Mouse (Mus musculus) hindbrain, embryonic 13.5 days (tissue): ENCODE data around the gene Uggt2. TPM values are rescaled to one million over a fixed set of nuclear protein-coding genes. Genes with fewer than 3 reads are reported as not detected.
A peak's percentile ranks its signal among the peaks of the same experiment; 100 is the strongest.

ENCODE experiments used
- ATAC-seq: fragments of 200-750 bp; cut with Nextera tagmentation; 2 replicates; pipeline ENCODE4 v1.8.0; 2017; ENCODE audit warnings: moderate TSS enrichment; ENCODE audit not compliant: low FRiP score
- H3K27ac ChIP-seq: fragments of 300-500 bp; sonication (generic); 2 replicates; pipeline ENCODE4 v1.5.1; 2015; ENCODE audit warnings: inconsistent platforms, mild to moderate bottlenecking, moderate library complexity
- H3K27me3 ChIP-seq: fragments of 300-500 bp; sonication (generic); 2 replicates; pipeline ENCODE4 v1.6.1; 2015; ENCODE audit warnings: mild to moderate bottlenecking, inconsistent platforms
- H3K36me3 ChIP-seq: fragments of 300-500 bp; sonication (generic); 2 replicates; pipeline ENCODE4 v1.6.1; 2015; ENCODE audit warnings: mild to moderate bottlenecking, inconsistent platforms
- H3K4me1 ChIP-seq: fragments of 300-500 bp; sonication (generic); replicated peaks from 2 replicates; pipeline ENCODE4 v1.6.1; 2015; ENCODE audit warnings: inconsistent platforms
- H3K4me2 ChIP-seq: fragments of 300-500 bp; sonication (generic); 2 replicates; pipeline ENCODE4 v1.6.1; 2015; ENCODE audit warnings: inconsistent platforms, mild to moderate bottlenecking, moderate library complexity
- H3K4me3 ChIP-seq: fragments of 300-500 bp; sonication (generic); 2 replicates; pipeline ENCODE4 v1.5.1; 2015; ENCODE audit warnings: mild to moderate bottlenecking, inconsistent platforms
- H3K9ac ChIP-seq: fragments of 300-500 bp; sonication (generic); 2 replicates; pipeline ENCODE4 v1.6.1; 2015; ENCODE audit warnings: mild to moderate bottlenecking, inconsistent platforms
- H3K9me3 ChIP-seq: fragments of 300-500 bp; sonication (generic); 2 replicates; pipeline ENCODE4 v1.6.1; 2016; ENCODE audit warnings: inconsistent platforms
- WGBS: fragments of 180-500 bp; shearing (Covaris S2); methylation state at CpG from one replicate; pipeline ENCODE4 v1.1.7; 2015; 5-methylcytosine and 5-hydroxymethylcytosine counted together
- polyA plus RNA-seq: library from polyadenylated mRNA; unstranded; fragments of >200 nt; fragmentation: Nextera tagmentation; extraction: Ambion mirVana; gene quantifications from 2 replicates; pipeline ENCODE4 v1.2.1, GENCODE M21; 2015

Gene Uggt2
- polyA plus RNA-seq, 1 experiment from 2014 or later: 18.5 TPM

GRCm38 (mm10) chr14:119025889-119026288 is 73.3 kb downstream of the Uggt2 start:
- Histone ChIP-seq H3K27ac (no peak overlapping the region), H3K4me3 (no peak overlapping the region), H3K4me2 (no peak overlapping the region), H3K27me3 (no peaks in the 10 kb centered on the region), H3K9ac (no peak overlapping the region), H3K9me3 (no peaks in the 10 kb centered on the region), H3K36me3 (peaks cover 15% of the 10 kb centered on the region), H3K4me1 (no peaks in the 10 kb centered on the region)
- ATAC-seq: no peak
- 64% methylated on average over 5 of the region's 5 CpGs for whole genome bisulfite sequencing

- Histone ChIP-seq H3K4me3 (0 out of 2 replicates have a peak overlapping the region, but pooled peaks have one; percentile 17), H3K9me3 (no peaks in the 10 kb centered on the region), H3K4me2 (peak overlapping the region; percentile 48), H3K27ac (no peak overlapping the region; the same call in 1 of the 2 replicates), H3K27me3 (no peaks in the 10 kb centered on the region), H3K36me3 (peaks cover 31% of the 10 kb centered on the region), H3K4me1 (peaks cover 9% of the 10 kb centered on the region), H3K9ac (no peak overlapping the region)
- ATAC-seq: peak; percentile 53; the same call in 1 of the 2 replicates
- 44% methylated on average over 12 of the region's 12 CpGs for WGBS
Measured at GRCm38 (mm10) chr14:119013549-119013948, 85.7 kb downstream of the Uggt2 start.

- peak overlapping the region; percentile 58 for H3K9ac ChIP-seq
- WGBS: 45% methylated on average over 23 of the region's 23 CpGs
- H3K4me3 ChIP-seq: peak overlapping the region; percentile 17; the same call in 1 of the 2 replicates
Measured at GRCm38 (mm10) chr14:119012607-119013431, 86.4 kb downstream of the Uggt2 start.

GRCm38 (mm10) chr14:119009531-119009930 is 89.7 kb downstream of the Uggt2 start:
- Histone ChIP-seq H3K9ac (no peak overlapping the region), H3K36me3 (peaks cover 12% of the 10 kb centered on the region), H3K4me1 (peaks cover 21% of the 10 kb centered on the region), H3K4me3 (no peak overlapping the region), H3K4me2 (no peak overlapping the region), H3K9me3 (no peaks in the 10 kb centered on the region), H3K27me3 (no peaks in the 10 kb centered on the region), H3K27ac (no peak overlapping the region)
- ATAC-seq: no peak
- 86% methylated on average over 2 of the region's 2 CpGs for WGBS

More at GRCm38 (mm10) chr14:119012607-119013431, 86.4 kb downstream of the Uggt2 start:
- Histone ChIP-seq H3K27ac (peak overlapping the region; percentile 91), H3K9me3 (no peaks in the 10 kb centered on the region), H3K4me1 (peaks cover 13% of the 10 kb centered on the region), H3K4me2 (peak overlapping the region; percentile 48), H3K27me3 (no peaks in the 10 kb centered on the region), H3K36me3 (peaks cover 26% of the 10 kb centered on the region)
- ATAC-seq: peak; percentile 94

- H3K4me3 ChIP-seq: peak overlapping the region; percentile 49
- no peak for ATAC-seq
Measured at GRCm38 (mm10) chr14:119008031-119008590, 91.1 kb downstream of the Uggt2 start.

GRCm38 (mm10) chr14:119007103-119007951 is 91.9 kb downstream of the Uggt2 start:
- ATAC-seq: peak; percentile 99
- Histone ChIP-seq H3K36me3 (peaks cover 16% of the 10 kb centered on the region), H3K27me3 (no peaks in the 10 kb centered on the region), H3K4me2 (peak overlapping the region; percentile 70), H3K9ac (peak overlapping the region; percentile 68), H3K4me1 (peaks cover 15% of the 10 kb centered on the region), H3K27ac (peak overlapping the region; percentile 74), H3K9me3 (no peaks in the 10 kb centered on the region), H3K4me3 (peak overlapping the region; percentile 49)
- under 1% methylated on average over 13 of the region's 13 CpGs for WGBS

More at GRCm38 (mm10) chr14:119008031-119008590, 91.1 kb downstream of the Uggt2 start:
- Histone ChIP-seq H3K4me1 (peaks cover 21% of the 10 kb centered on the region), H3K4me2 (peak overlapping the region; percentile 70), H3K36me3 (peaks cover 12% of the 10 kb centered on the region), H3K27me3 (no peaks in the 10 kb centered on the region), H3K9ac (peak overlapping the region; percentile 58), H3K27ac (peak overlapping the region; percentile 74), H3K9me3 (no peaks in the 10 kb centered on the region)
- WGBS: 48% methylated on average over 7 of the region's 7 CpGs

- H3K9me3 ChIP-seq: no peaks in the 10 kb centered on the region
- peak overlapping the region; percentile 70 for H3K4me2 ChIP-seq
- WGBS: 1% methylated on average over 49 of the region's 49 CpGs
- H3K4me1 ChIP-seq: peaks cover 12% of the 10 kb centered on the region
- peak overlapping the region; percentile 53 for H3K27ac ChIP-seq
- peak overlapping the region; percentile 49 for H3K4me3 ChIP-seq
- peak overlapping the region; percentile 68 for H3K9ac ChIP-seq
- no peak; the same call in 1 of the 2 replicates for ATAC-seq
- H3K27me3 ChIP-seq: no peaks in the 10 kb centered on the region
- peaks cover 15% of the 10 kb centered on the region for H3K36me3 ChIP-seq
Measured at GRCm38 (mm10) chr14:119006441-119007102, 92.7 kb downstream of the Uggt2 start.

- Histone ChIP-seq H3K4me1 (peaks cover 12% of the 10 kb centered on the region), H3K27ac (peak overlapping the region; percentile 53), H3K4me2 (peak overlapping the region; percentile 70), H3K4me3 (no peak overlapping the region; the same call in 1 of the 2 replicates), H3K9me3 (peaks cover 3% of the 10 kb centered on the region; the same call in 1 of the 2 replicates), H3K27me3 (no peaks in the 10 kb centered on the region), H3K9ac (no peak overlapping the region), H3K36me3 (peaks cover 16% of the 10 kb centered on the region)
- WGBS: 12% methylated on average over 5 of the region's 5 CpGs
- no peak for ATAC-seq
Measured at GRCm38 (mm10) chr14:119005834-119006233, 93.4 kb downstream of the Uggt2 start.

GRCm38 (mm10) chr14:119003320-119003719 is 95.9 kb downstream of the Uggt2 start:
- no peak overlapping the region for H3K9ac ChIP-seq
- H3K27ac ChIP-seq: no peak overlapping the region
- ATAC-seq: no peak
- H3K4me1 ChIP-seq: peaks cover 12% of the 10 kb centered on the region
- no peak overlapping the region for H3K4me2 ChIP-seq
- H3K4me3 ChIP-seq: no peak overlapping the region
- peaks cover 26% of the 10 kb centered on the region for H3K36me3 ChIP-seq
- H3K27me3 ChIP-seq: no peaks in the 10 kb centered on the region
- peaks cover 3% of the 10 kb centered on the region; the same call in 1 of the 2 replicates for H3K9me3 ChIP-seq

GRCm38 (mm10) chr14:118995226-118995925 is 103.9 kb downstream of the Uggt2 start:
- Histone ChIP-seq H3K27ac (no peak overlapping the region), H3K4me3 (no peak overlapping the region), H3K4me1 (no peaks in the 10 kb centered on the region), H3K27me3 (no peaks in the 10 kb centered on the region), H3K4me2 (no peak overlapping the region), H3K9ac (no peak overlapping the region), H3K36me3 (peaks cover 55% of the 10 kb centered on the region), H3K9me3 (no peaks in the 10 kb centered on the region)
- ATAC-seq: no peak
- WGBS: 90% methylated on average over 9 of the region's 9 CpGs
